Mouse (Mus musculus): ENCODE measurements at regions not wholly inside any gene's neighbourhood (a gene's known extent, or its start where the extent isn't known, plus 50 kb on each side); places are given as distances from the start of the nearest gene placed in this dataset.

DNA sequence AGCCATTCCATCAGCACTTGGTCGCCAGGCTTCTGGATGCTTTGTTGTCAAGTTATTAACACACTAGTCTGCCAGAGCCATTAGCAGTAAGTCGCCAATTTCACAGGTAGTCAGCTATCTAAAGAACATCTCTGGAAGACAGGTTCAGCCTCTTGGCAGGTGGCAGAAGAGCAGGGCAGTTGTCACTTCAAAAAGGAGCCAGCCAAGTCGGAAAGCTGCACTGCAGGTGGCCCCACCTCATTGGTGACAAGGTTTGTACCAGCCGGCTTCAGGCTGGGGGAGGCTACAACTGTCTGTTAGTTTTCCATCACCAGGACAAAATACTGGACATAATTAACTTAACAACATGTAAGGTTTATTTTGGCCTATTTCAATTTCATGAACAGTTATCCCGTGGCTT is 105.5 kb upstream of the Crygf start:
- TF ChIP-seq EP300 (IDR thresholded peaks at IDR 0.05; ENCODE audit: low read depth) (no peak), CTCF (IDR thresholded peaks at IDR 0.05; ENCODE audit: low read depth) (no peak)

All from liver, postnatal 0 days (tissue).